Mouse (Mus musculus) cerebellum, adult 2 months (tissue): ENCODE data around the gene Ppp1r14d. TPM values are rescaled to one million over a fixed set of nuclear protein-coding genes. Genes with fewer than 3 reads are reported as not detected.

Experiments used
- DNase-seq, 2 experiments: peaks; one replicate each; pipeline ENCODE4 v3.0.0; 2021
- H3K27ac ChIP-seq: fragments of 200-500 bp; 2 replicates; pipeline ENCODE4 v1.5.1; 2012; ENCODE audit warnings: low read length, control low read depth, inconsistent platforms; ENCODE audit not compliant: insufficient read depth
- H3K27me3 ChIP-seq: fragments of 200-500 bp; 2 replicates; pipeline ENCODE4 v1.6.1; 2012; ENCODE audit warnings: inconsistent platforms, mild to moderate bottlenecking, low read length, moderate library complexity; ENCODE audit not compliant: control insufficient read depth, insufficient read depth
- H3K4me1 ChIP-seq: fragments of 200-500 bp; 2 replicates; pipeline ENCODE4 v1.6.1; 2011; ENCODE audit warnings: low read length; ENCODE audit not compliant: control insufficient read depth, insufficient read depth
- H3K4me3 ChIP-seq: fragments of 200-500 bp; replicated peaks from 2 replicates; pipeline ENCODE3; 2011; ENCODE audit warnings: mild to moderate bottlenecking, low read depth, low read length, control low read depth; ENCODE audit not compliant: insufficient read depth
- CTCF ChIP-seq: fragments of 200-500 bp; IDR thresholded peaks from 2 replicates; pipeline ENCODE4 v1.5.1; 2011; ENCODE audit warnings: low read depth, mild to moderate bottlenecking, control low read depth, low read length, moderate library complexity, borderline replicate concordance; ENCODE audit not compliant: insufficient read depth
- POLR2A ChIP-seq: fragments of 200-500 bp; IDR thresholded peaks from 2 replicates; pipeline ENCODE4 v1.6.1; 2011; ENCODE audit warnings: low read length, control low read depth, borderline replicate concordance; ENCODE audit not compliant: insufficient read depth
- WGBS: fragments of 180-500 bp; shearing (Covaris S2); methylation state at CpG from one replicate; pipeline ENCODE4 v1.1.7; 2018; 5-methylcytosine and 5-hydroxymethylcytosine counted together
- polyA plus RNA-seq: library from polyadenylated mRNA; depleted of rRNA; stranded (reverse); fragments of >200 nt; gene quantifications from 2 replicates; pipeline ENCODE4 v1.2.3, GENCODE M21; 2012

Gene Ppp1r14d
- polyA plus RNA-seq, 1 experiment, result not detected

GRCm38 (mm10) chr2:119261326-119261725 is 31.6 kb upstream of the Ppp1r14d start:
- Histone ChIP-seq H3K4me1 (0 out of 2 replicates have a peak, but pooled peaks cover 4% of the 10 kb centered on the region), H3K27ac (no peak overlapping the region), H3K27me3 (no peaks in the 10 kb centered on the region), H3K4me3 (no peak overlapping the region)
- TF ChIP-seq CTCF, result no peak
- TF ChIP-seq POLR2A, result no peak
- no peak for DNase-seq
- WGBS, result 5% methylated on average over 2 of the region's 2 CpGs

DNA sequence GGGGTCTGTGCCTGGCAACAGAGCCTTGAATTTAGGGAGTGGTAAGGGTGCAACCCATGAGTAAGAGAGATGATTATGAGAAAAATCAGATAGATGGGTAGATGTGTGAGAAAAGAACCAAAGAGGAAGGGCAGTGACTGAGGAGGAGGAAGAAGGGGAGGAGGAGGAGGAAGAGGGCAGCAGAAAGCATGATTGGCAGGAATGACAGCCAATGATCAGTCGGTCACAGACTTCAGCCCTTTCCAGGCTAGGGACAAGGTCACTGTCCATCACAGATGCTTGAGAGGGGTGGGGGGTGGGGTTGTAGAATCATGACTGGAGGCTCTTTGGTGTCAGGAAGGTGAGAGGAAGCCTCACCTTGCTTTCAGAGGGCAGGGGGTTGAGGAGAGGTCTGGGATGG is 30.8 kb upstream of the Ppp1r14d start:
- no peak overlapping the region for H3K27ac ChIP-seq
- DNase-seq, result no peak
- H3K4me3 ChIP-seq, result no peak overlapping the region
- H3K27me3 ChIP-seq, result no peaks in the 10 kb centered on the region
- WGBS, result 90% methylated on average over 1 of the region's 1 CpGs
- TF ChIP-seq POLR2A (no peak), CTCF (no peak)
- 0 out of 2 replicates have a peak, but pooled peaks cover 4% of the 10 kb centered on the region for H3K4me1 ChIP-seq

DNA sequence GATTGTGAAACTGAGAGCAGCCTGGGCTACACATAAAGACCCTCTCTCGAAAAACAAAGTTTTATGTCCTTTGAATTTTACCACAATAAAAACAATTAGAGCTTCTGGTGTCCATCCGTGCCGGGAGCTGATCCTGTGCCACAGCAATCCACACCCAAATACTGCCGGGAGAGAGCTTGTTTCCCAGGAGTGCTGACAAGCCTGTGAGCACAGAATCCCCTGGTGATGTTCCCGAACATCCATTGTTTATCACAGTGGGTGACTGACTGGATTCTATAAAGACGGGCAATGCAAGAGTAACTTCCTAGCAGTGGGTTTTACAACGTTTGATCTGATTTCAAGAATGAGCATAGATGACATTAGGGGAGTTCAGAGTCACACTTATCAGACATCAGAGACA is 25.3 kb upstream of the Ppp1r14d start:
- Histone ChIP-seq H3K4me3 (no peak overlapping the region), H3K27ac (no peak overlapping the region), H3K27me3 (no peaks in the 10 kb centered on the region), H3K4me1 (peaks cover 3% of the 10 kb centered on the region; the same call in 1 of the 2 replicates)
- no peak for DNase-seq
- 6% methylated on average over 7 of the region's 7 CpGs for WGBS
- TF ChIP-seq POLR2A, result no peak
- TF ChIP-seq CTCF, result no peak

GRCm38 (mm10) chr2:119250826-119251478 is 21.2 kb upstream of the Ppp1r14d start:
- peaks cover 3% of the 10 kb centered on the region; the same call in 1 of the 2 replicates for H3K4me1 ChIP-seq
- no peaks in the 10 kb centered on the region for H3K27me3 ChIP-seq
- no peak overlapping the region for H3K27ac ChIP-seq
- peak; percentile 82 to 89 for DNase-seq
- TF ChIP-seq POLR2A (no peak), CTCF (peak; percentile 89)
- peak overlapping the region; percentile 4 for H3K4me3 ChIP-seq
- WGBS, result 17% methylated on average over 11 of the region's 11 CpGs

DNA sequence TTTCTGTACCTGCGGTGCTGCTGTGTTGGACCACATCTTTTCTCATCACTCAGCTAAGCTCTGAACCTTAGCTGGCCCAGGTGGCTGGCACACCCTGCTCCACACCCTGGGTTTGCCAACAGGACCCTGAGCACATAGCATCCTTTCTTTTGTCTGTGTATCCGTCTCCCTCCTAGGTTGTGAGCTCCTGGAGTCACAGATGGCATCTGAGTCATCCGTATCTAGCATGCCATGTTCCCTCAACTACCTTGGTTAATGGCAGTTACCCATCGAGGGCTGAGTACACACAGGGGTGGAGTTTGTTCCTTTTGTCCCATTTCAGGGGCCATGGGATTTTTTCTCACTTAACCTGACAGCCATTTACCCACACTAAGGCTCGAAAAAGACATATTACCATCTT is 20.7 kb upstream of the Ppp1r14d start:
- Histone ChIP-seq H3K27ac (no peak overlapping the region), H3K4me3 (no peak overlapping the region), H3K4me1 (peaks cover 3% of the 10 kb centered on the region; the same call in 1 of the 2 replicates), H3K27me3 (no peaks in the 10 kb centered on the region)
- TF ChIP-seq POLR2A (no peak), CTCF (no peak)
- 41% methylated on average over 5 of the region's 5 CpGs for WGBS
- DNase-seq, result peak; percentile 22 to 42

DNA sequence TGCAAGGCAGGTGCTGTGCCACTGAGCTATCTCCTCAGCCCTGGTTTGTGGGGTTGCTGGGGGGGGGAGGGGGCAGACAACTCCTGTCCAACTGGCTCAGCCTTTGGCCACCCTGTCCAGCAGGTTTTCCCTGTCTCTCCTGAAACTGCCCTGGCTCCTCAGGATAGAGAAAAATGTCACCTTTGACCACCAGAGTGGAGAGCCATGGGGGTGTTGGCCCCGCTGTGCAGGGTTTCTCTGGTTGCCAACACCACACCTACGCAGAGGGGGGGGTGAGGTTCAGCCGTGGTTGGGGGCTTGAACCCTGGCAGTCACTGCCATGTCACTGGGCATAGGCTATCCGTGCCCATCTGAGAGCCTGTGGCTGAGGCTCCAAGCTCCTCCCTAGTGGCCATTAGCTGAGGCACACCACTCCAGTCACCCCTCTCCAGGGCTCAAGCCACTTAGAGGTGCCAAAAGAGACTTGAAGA is 19.9 kb upstream of the Ppp1r14d start:
- Histone ChIP-seq H3K27ac (no peak overlapping the region), H3K4me1 (peaks cover 3% of the 10 kb centered on the region; the same call in 1 of the 2 replicates), H3K4me3 (no peak overlapping the region), H3K27me3 (no peaks in the 10 kb centered on the region)
- no peak for DNase-seq
- no peak for TF ChIP-seq POLR2A
- no peak for TF ChIP-seq CTCF
- WGBS, result 66% methylated on average over 4 of the region's 4 CpGs

- WGBS, result 74% methylated on average over 9 of the region's 9 CpGs
- Histone ChIP-seq H3K27me3 (no peaks in the 10 kb centered on the region), H3K4me3 (no peak overlapping the region), H3K4me1 (peaks cover 3% of the 10 kb centered on the region; the same call in 1 of the 2 replicates), H3K27ac (no peak overlapping the region)
- no peak for DNase-seq
- TF ChIP-seq CTCF (no peak), POLR2A (no peak)
Observed at GRCm38 (mm10) chr2:119247904-119248303, 18.2 kb upstream of the Ppp1r14d start.

DNA sequence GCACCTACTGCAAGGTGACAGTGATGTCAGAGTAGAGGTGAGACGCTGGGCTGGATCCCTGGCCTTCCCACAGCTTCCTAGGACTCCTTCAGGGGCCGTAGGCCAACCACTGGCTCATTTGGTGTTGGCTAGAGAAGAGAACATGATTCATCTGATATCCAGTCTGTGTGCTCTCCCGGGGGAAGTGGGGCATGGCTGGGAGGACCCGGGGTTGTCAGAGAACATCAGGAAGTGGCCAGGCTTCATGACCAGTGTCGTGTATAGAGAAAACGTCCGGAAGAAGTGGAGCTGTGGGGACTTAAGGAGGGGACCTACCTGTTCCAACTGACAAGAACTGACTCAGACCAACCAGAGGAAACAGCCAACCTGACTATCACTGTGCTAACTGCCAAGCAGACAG is 15.5 kb upstream of the Ppp1r14d start:
- DNase-seq, result no peak
- WGBS, result 80% methylated on average over 7 of the region's 7 CpGs
- Histone ChIP-seq H3K27ac (no peak overlapping the region), H3K27me3 (no peaks in the 10 kb centered on the region), H3K4me3 (no peak overlapping the region), H3K4me1 (peaks cover under 1% of the 10 kb centered on the region; the same call in 1 of the 2 replicates)
- TF ChIP-seq CTCF, result no peak
- no peak for TF ChIP-seq POLR2A
